Mouse (Mus musculus): Measurements from ENCODE around the gene Dscaml1.

GRCm38 (mm10) chr9:45439025-45439424, 12.6 kb downstream of the Dscaml1 start:
- no peak for TF ChIP-seq CTCF (IDR thresholded peaks at IDR 0.05; ENCODE audit: borderline replicate concordance, control insufficient read depth, extremely low read depth, insufficient read depth, low read length, poor library complexity)
- no peak for TF ChIP-seq POLR2A (IDR thresholded peaks at IDR 0.05; ENCODE audit: control insufficient read depth, extremely low read depth, insufficient read depth, low read length, poor library complexity)

All from thymus, adult 2 months (tissue).